Mouse (Mus musculus): ENCODE results near the gene H2-T23.
A peak's percentile ranks its signal among the peaks of the same experiment; 100 is the strongest.
"Not testable (repeated sequence)": the region's sequence is repeated elsewhere in the genome, so short reads cannot be mapped to it uniquely, and the experiment has no call there.

The H2-T23 gene

DNA sequence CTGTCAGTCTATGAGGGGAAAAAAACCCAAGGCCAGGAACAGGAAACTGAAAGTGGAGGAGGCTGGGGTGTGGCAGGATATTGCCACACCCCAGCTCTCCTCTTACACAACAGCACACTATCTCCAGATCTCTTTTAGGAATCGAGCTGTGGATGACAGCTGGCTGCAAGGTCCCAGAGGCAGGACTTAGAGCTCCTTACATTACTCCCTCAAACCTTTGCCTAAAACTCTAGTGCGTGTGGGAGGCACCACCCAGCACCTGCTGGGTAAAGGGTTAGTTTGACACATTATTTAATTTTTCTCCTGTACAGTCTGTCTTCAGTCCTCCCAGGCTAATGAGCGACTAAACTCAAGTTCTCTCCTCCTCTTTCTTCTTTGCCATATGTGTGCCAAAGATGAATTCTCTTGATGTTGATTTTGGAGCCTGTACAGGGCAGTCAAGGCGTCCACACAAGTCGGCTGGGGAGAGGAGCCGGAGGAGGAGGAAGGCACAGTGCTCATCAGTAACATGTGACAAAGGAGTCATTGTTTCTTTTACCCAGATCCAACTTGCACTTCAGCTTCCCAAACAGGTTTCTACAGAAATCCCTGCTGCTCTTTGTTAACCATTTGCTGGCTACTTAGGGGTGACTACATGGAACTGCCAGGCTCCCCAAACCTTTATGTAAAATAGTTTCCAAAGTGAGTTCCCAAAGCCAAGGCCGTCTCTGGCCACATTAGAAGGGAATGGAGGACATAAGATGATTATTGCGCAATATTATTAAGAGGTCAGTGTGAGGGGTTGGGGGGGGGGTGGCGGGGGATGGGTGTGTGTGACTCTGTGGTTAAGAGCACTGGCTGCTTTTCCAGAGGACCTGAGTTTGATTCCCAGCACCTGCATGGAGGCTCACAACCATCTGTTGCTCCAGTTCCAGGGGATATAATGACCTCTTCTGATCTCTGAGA is 8.7 kb downstream of the H2-T23 start:
- DNase-seq (ENCODE audit: low spot score) = no peak

GRCm38 (mm10) chr17:36022922-36023321 is 9.7 kb downstream of the H2-T23 start:
- no peak for DNase-seq (ENCODE audit: low spot score)

DNA sequence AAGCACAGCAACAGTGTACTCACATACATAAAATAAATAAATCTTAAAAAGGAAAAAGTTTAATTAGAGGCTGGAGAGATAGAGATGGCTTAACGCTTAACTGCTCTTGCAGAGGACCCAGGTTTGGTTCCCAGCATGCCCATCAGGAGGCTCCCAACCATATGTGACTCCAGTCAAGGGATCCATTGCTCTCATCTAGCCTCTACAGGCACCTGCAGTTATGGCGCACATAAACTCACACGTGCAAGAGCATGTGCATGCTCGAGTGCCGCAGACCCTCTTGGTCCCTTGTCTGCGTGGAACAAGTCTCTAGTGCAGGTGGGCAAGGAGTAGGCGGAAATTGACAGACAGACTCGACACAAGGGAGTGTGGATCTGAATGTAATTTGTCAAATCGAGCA is 10.6 kb downstream of the H2-T23 start:
- DNase-seq (ENCODE audit: low spot score) = no peak

GRCm38 (mm10) chr17:36021309-36021708 is 11.3 kb downstream of the H2-T23 start:
- DNase-seq (ENCODE audit: low spot score) = no peak

- peak; percentile 63 for DNase-seq (ENCODE audit: low spot score)
Measured at GRCm38 (mm10) chr17:36020191-36021073, 12.2 kb downstream of the H2-T23 start, which contains the start of gene H2-T24. TSS of gene H2-T24 (minus strand) at chr17:36020560.

DNA sequence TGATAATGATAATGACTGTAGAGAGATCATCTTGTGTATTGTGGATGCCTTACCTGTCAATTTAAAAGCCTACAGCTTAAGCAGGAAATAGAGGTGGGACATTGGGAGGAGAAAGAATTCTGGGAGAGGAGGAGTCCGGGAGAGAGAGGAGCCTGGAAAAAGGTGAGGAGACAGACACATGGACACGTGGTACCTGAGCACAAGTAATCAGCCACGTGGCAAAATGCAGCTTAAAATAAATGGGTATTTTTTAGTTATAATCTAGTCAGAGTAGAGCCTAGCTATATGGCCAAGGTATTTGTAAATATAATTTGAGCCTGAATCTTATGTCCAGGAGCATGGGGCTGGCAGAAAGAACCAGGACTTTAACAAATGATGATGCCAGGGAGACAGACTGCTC is 13.1 kb downstream of the H2-T23 start:
- DNase-seq (ENCODE audit: low spot score) = no peak

DNA sequence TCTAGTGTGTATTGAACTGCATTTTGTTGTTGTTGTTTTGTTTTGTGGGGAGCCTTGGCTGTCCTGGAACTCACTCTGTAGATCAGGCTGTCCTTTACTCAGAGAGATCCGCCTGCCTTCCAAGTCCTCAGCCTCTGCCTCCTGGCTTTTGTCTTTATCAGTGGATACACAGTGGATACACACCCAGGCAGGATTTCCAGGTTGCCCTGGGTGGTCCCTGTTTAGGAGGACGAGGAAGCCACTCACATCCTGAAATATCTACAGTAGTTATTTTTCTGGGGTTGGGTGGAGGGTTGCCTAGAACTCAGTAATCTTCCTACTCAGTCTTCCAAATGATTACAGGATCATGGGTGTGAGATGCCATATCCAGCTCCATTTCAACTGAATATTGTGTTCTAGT is 13.7 kb downstream of the H2-T23 start:
- no peak for DNase-seq (ENCODE audit: low spot score)

GRCm38 (mm10) chr17:36017046-36017445 is 15.6 kb downstream of the H2-T23 start:
- DNase-seq (ENCODE audit: low spot score) = no peak

GRCm38 (mm10) chr17:36014977-36015376 is 17.7 kb downstream of the H2-T23 start:
- DNase-seq (ENCODE audit: low spot score) = no peak

GRCm38 (mm10) chr17:36004409-36004808 is 28.2 kb downstream of the H2-T23 start:
- DNase-seq (ENCODE audit: low spot score) = not testable (repeated sequence)

GRCm38 (mm10) chr17:36003331-36003730 is 29.3 kb downstream of the H2-T23 start:
- DNase-seq (ENCODE audit: low spot score) = no peak

- DNase-seq (ENCODE audit: low spot score) = no peak
Measured at GRCm38 (mm10) chr17:36001966-36002365, 30.7 kb downstream of the H2-T23 start.

- no peak for DNase-seq (ENCODE audit: low spot score)
Measured at GRCm38 (mm10) chr17:36001121-36001897, 31.3 kb downstream of the H2-T23 start.

DNA sequence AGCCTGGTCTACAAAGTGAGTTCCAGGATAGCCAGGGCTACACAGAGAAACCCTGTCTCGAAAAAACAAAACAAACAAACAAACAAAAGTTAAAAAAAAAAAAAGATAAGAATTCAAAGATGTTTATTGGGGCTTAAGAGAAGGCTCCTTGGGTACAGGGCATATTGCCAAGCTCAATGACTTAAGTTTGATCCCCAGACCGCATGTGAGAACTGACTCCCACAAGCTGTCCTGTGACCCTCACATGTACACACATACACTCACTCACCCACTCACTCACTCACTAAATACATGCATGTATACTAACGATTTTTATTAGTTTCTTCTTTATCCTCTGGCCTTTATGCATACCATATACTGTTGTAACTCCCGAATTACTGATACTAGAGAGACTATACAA is 32.3 kb downstream of the H2-T23 start:
- DNase-seq (ENCODE audit: low spot score) = no peak

DNA sequence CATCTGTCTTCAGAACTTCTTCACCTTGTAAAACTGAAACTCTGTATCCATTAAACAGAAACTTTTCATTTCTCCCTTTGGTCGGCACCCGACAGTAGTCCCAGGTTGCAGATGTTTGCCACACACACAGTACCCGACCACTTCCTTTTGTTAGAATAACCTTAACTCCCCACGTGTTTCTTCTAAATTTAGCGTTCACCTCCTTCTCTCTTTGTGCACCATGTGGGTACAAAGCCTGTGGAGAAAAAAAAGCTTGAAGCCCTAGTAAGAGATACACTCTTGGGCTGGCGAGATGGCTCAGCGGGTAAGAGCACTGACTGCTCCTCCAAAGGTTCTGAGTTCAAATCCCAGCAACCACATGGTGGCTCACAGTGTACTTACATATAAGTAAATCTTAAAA is 33.3 kb downstream of the H2-T23 start:
- no peak for DNase-seq (ENCODE audit: low spot score)

DNA sequence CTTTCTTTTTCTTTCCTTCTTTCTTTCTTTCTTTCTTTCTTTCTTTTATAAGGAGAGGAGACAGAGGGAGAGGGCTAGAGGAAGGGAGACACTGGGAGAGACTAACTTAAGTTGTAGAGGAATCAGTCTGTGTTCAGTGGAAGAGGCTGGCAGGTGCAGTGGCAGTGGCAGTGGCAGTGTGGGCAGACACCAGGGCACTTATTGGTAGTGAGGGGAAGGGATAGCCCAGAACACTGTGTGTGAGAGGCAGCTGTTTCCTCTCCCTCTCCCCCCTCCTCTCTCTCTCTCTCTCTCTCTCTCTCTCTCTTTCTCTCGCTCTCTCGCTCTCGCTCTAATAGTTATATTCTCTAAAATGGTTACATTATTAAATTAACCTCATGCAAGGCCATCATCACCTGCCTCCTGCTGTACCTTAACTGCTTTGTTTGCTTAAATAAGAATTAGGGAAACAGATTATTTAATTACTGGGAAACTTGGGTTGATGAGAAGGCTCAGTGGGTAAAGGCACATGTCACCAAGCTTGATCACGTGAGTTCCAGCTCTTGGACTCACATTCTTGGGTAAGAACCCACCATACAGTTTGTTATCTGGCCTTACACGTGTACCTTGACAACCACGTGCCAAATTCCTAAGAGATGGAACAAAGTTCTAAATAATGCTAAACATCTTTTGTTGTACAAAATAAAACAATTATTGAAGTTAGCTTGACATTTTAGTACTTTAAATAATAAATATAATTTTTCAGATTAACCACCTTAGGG is 33.9 kb downstream of the H2-T23 start:
- DNase-seq (ENCODE audit: low spot score) = no peak

DNA sequence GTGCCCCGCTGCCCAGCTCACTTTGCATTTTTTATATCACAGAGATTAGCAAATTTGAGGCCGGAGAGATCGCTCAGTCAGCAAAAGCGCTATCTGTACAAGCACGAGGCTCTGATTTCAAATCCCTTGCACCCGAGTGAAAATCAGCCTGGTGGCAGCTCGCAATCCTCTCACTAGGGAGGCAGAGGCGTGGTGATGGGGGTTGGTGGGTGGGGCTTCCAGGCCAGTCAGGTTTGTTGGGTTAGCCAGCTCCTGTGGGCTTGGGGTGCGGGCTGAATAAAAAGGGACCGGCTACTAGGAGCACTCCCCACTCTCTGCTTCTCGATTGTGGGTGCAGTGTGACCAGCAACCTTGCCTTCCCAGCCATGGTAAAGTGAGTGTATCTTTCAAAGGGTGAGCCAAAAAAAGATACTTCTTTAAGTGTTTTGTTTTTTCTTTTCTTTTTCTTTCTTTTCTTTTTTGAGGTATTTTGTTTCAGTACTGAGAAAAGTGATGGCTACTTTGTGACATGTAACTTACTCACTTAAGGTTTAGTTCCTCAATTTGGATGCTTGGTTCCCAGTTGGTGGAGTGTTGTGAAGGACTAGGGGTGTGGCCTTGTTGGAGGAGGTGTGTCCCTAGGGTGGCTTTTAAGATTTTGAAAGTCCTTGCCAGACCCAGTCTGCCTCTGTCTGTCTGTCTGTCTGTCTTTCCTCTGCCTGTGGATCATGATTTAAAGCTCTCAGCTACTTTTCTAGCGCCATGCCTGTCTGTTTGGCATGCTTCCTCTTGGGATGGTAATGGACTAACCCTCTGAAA is 34.7 kb downstream of the H2-T23 start:
- DNase-seq (ENCODE audit: low spot score) = no peak

GRCm38 (mm10) chr17:35996949-35997348 is 35.7 kb downstream of the H2-T23 start:
- DNase-seq (ENCODE audit: low spot score) = peak; percentile 89

- no peak for DNase-seq (ENCODE audit: low spot score)
Measured at GRCm38 (mm10) chr17:35994879-35995240, 37.8 kb downstream of the H2-T23 start.

DNA sequence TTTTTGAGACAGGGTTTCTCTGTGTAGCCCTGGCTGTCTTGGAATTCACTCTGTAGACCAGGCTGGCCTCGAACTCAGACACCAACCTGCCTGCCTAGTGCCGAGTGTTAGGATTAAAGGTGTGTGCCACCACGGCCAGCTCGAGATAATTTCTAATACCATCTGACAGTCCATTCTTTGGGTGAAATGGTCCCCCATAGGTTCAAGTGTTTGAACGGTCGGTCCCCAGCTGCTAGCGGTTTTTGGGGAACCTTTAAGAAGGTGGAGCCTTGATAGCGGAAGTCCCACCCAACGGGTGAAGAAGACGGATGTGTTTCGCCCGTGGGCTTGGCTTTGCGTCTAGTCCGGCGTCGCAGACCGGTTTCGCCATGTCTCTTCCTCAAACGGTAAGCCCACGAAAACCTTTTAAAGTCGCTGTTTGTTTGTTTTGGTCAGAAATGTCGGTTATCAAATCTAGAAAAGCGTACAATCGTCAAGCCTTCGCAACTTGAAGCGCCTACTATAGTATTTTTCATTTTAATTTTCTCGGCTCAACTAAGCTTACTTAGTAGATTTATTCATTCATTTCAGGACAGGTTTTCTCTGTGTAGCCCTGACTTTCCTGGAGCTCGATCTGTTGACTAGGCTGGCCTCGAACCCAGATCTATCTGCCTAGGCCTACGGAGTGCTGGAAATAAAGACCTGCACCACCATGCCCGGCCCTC is 38.3 kb downstream of the H2-T23 start:
- peak; percentile 73 for DNase-seq (ENCODE audit: low spot score)

Data from ovary, postnatal 36 days (tissue).